Mouse (Mus musculus): ENCODE results near the gene Hist1h4n.

Gene Hist1h4n

GRCm38 (mm10) chr13:21790601-21791283 is 41.3 kb downstream of the Hist1h4n start:
- 15% methylated on average over 17 of the region's 18 CpGs for WGBS

- 71% methylated on average over 6 of the region's 6 CpGs for WGBS
Observed at GRCm38 (mm10) chr13:21789925-21790324, 42.1 kb downstream of the Hist1h4n start.

- 29% methylated on average over 19 of the region's 21 CpGs for WGBS
Observed at GRCm38 (mm10) chr13:21787760-21788593, 44.0 kb downstream of the Hist1h4n start.

- WGBS = under 1% methylated on average over 43 of the region's 63 CpGs
Observed at GRCm38 (mm10) chr13:21786899-21787629, 44.9 kb downstream of the Hist1h4n start, which contains the start of the genes Hist1h2an and Hist1h2bp. Hist1h2an (minus strand) TSS chr13:21787218. Hist1h2bp (plus strand) TSS chr13:21787461.

GRCm38 (mm10) chr13:21786189-21786898 is 45.7 kb downstream of the Hist1h4n start:
- WGBS = 15% methylated on average over 8 of the region's 8 CpGs

GRCm38 (mm10) chr13:21784311-21784710 is 47.7 kb downstream of the Hist1h4n start:
- WGBS = 34% methylated on average over 6 of the region's 6 CpGs

GRCm38 (mm10) chr13:21783734-21784161 is 48.2 kb downstream of the Hist1h4n start:
- WGBS = 2% methylated on average over 9 of the region's 9 CpGs

- WGBS = under 1% methylated on average over 15 of the region's 20 CpGs
Observed at GRCm38 (mm10) chr13:21783255-21783617, 48.8 kb downstream of the Hist1h4n start, which contains the start of gene Hist1h3i. Hist1h3i (minus strand) TSS chr13:21783370.

- 3% methylated on average over 17 of the region's 35 CpGs for WGBS
Observed at GRCm38 (mm10) chr13:21782361-21783254, 49.4 kb downstream of the Hist1h4n start.
